Mouse (Mus musculus) heart, postnatal 0 days (tissue): ENCODE results near the gene Myoc. TPM values are rescaled to one million over a fixed set of nuclear protein-coding genes. Genes with fewer than 3 reads are reported as not detected.

Experiments
- ATAC-seq: fragments of 200-750 bp; cut with Nextera tagmentation; 2 replicates; pipeline ENCODE4 v1.8.0; 2017; ENCODE audit warnings: low read depth, moderate number of reproducible peaks, moderate library complexity; ENCODE audit not compliant: insufficient read depth
- DNase-seq: peaks from one replicate; pipeline ENCODE4 v3.0.0-alpha.2; 2016; ENCODE audit warnings: low spot score
- H3K27ac ChIP-seq: fragments of 300-500 bp; sonication (generic); 2 replicates; pipeline ENCODE4 v1.5.1; 2014; ENCODE audit warnings: low read depth, mild to moderate bottlenecking
- H3K27me3 ChIP-seq: fragments of 300-500 bp; sonication (generic); 2 replicates; pipeline ENCODE4 v1.6.1; 2014; ENCODE audit warnings: low read length, mixed read lengths; ENCODE audit not compliant: control insufficient read depth, insufficient read depth
- H3K36me3 ChIP-seq: fragments of 300-500 bp; sonication (generic); replicated peaks from 2 replicates; pipeline ENCODE4 v1.6.1; 2014; ENCODE audit warnings: low read length, mixed read lengths; ENCODE audit not compliant: control insufficient read depth, insufficient read depth
- H3K4me1 ChIP-seq: fragments of 300-500 bp; sonication (generic); 2 replicates; pipeline ENCODE4 v1.6.1; 2014; ENCODE audit warnings: antibody characterized with exemption; ENCODE audit not compliant: control insufficient read depth, insufficient read depth
- H3K4me2 ChIP-seq: fragments of 300-500 bp; sonication (generic); 2 replicates; pipeline ENCODE4 v1.6.1; 2014; ENCODE audit warnings: low read depth, mild to moderate bottlenecking, low read length, moderate library complexity
- H3K4me3 ChIP-seq: fragments of 300-500 bp; sonication (generic); 2 replicates; pipeline ENCODE4 v1.5.1; 2014; ENCODE audit warnings: low read depth, low read length
- H3K9ac ChIP-seq: fragments of 300-500 bp; sonication (generic); replicated peaks from 2 replicates; pipeline ENCODE4 v1.6.1; 2014; ENCODE audit warnings: low read depth, low read length, mixed read lengths
- H3K9me3 ChIP-seq: fragments of 300-500 bp; sonication (generic); replicated peaks from 2 replicates; pipeline ENCODE4 v1.6.1; 2016; ENCODE audit warnings: low read length; ENCODE audit not compliant: control insufficient read depth
- CTCF ChIP-seq: IDR thresholded peaks from 2 replicates; pipeline ENCODE4 v1.5.1; 2016; ENCODE audit warnings: antibody characterized with exemption, control low read depth, low read depth
- EP300 ChIP-seq: IDR thresholded peaks from 2 replicates; pipeline ENCODE4 v1.6.1; 2016; ENCODE audit warnings: antibody characterized with exemption, low read depth
- WGBS: fragments of 180-500 bp; shearing (Covaris S2); extraction: QIAGEN DNeasy Blood & Tissue Kit; methylation state at CpG from one replicate; pipeline ENCODE4 v1.1.7; 2014; 5-methylcytosine and 5-hydroxymethylcytosine counted together
- polyA plus RNA-seq: library from polyadenylated mRNA; unstranded; fragments of >200 nt; fragmentation: Nextera tagmentation; extraction: Ambion mirVana; gene quantifications from 2 replicates; pipeline ENCODE4 v1.2.1, GENCODE M21; 2015
- total RNA-seq: library from RNA; depleted of rRNA; stranded (reverse); fragments of >200 nt; gene quantifications from 2 replicates; pipeline ENCODE4 v1.2.3, GENCODE M21; 2014; ENCODE audit warnings: low replicate concordance

The Myoc gene
- total and polyA plus RNA-seq, 2 experiments from 2014 or later: 0.46 TPM; not detected in 1

GRCm38 (mm10) chr1:162638535-162638934, 420 bp upstream of the Myoc start:
- Histone ChIP-seq H3K9me3 (peaks cover 8% of the 10 kb centered on the region; the same call in 1 of the 2 replicates), H3K4me3 (no peak overlapping the region), H3K9ac (no peak overlapping the region), H3K27me3 (no peaks in the 10 kb centered on the region), H3K36me3 (no peaks in the 10 kb centered on the region), H3K4me2 (no peak overlapping the region), H3K4me1 (0 out of 2 replicates have a peak, but pooled peaks cover 4% of the 10 kb centered on the region), H3K27ac (no peak overlapping the region)
- DNase-seq: no peak
- ATAC-seq: no peak
- no peak for TF ChIP-seq EP300
- no peak for TF ChIP-seq CTCF
- WGBS: 87% methylated on average over 4 of the region's 4 CpGs

- H3K36me3 ChIP-seq: no peaks in the 10 kb centered on the region
- WGBS: 88% methylated on average over 1 of the region's 1 CpGs
- H3K4me3 ChIP-seq: no peak overlapping the region
- no peak for DNase-seq
- no peak for ATAC-seq
- H3K27me3 ChIP-seq: no peaks in the 10 kb centered on the region
- no peak overlapping the region for H3K27ac ChIP-seq
- no peak overlapping the region for H3K9ac ChIP-seq
- 0 out of 2 replicates have a peak, but pooled peaks cover 4% of the 10 kb centered on the region for H3K4me1 ChIP-seq
- no peak overlapping the region for H3K4me2 ChIP-seq
- no peak for TF ChIP-seq CTCF
- TF ChIP-seq EP300: no peak
- no peaks in the 10 kb centered on the region for H3K9me3 ChIP-seq
Measured at GRCm38 (mm10) chr1:162639861-162640260, 906 bp downstream of the Myoc start.

GRCm38 (mm10) chr1:162642591-162642990, 3.6 kb downstream of the Myoc start:
- 0 out of 2 replicates have a peak, but pooled peaks have one; percentile 8 for ATAC-seq
- Histone ChIP-seq H3K27me3 (no peaks in the 10 kb centered on the region), H3K36me3 (no peaks in the 10 kb centered on the region), H3K27ac (no peak overlapping the region), H3K9me3 (no peaks in the 10 kb centered on the region), H3K4me2 (no peak overlapping the region), H3K4me1 (0 out of 2 replicates have a peak, but pooled peaks cover under 1% of the 10 kb centered on the region), H3K4me3 (no peak overlapping the region), H3K9ac (no peak overlapping the region)
- WGBS: 79% methylated on average over 3 of the region's 3 CpGs
- no peak for DNase-seq
- TF ChIP-seq EP300 (no peak), CTCF (no peak)

GRCm38 (mm10) chr1:162643752-162644151, 4.8 kb downstream of the Myoc start:
- 28% methylated on average over 4 of the region's 4 CpGs for WGBS
- no peak; the same call in 1 of the 2 replicates for ATAC-seq
- H3K27me3 ChIP-seq: no peaks in the 10 kb centered on the region
- no peaks in the 10 kb centered on the region for H3K9me3 ChIP-seq
- H3K9ac ChIP-seq: no peak overlapping the region
- DNase-seq: no peak
- no peak overlapping the region for H3K27ac ChIP-seq
- TF ChIP-seq EP300 (no peak), CTCF (no peak)
- no peaks in the 10 kb centered on the region for H3K36me3 ChIP-seq
- no peak overlapping the region for H3K4me2 ChIP-seq
- H3K4me3 ChIP-seq: no peak overlapping the region
- H3K4me1 ChIP-seq: no peaks in the 10 kb centered on the region

- Histone ChIP-seq H3K4me2 (no peak overlapping the region), H3K36me3 (no peaks in the 10 kb centered on the region), H3K4me3 (no peak overlapping the region), H3K9me3 (no peaks in the 10 kb centered on the region), H3K9ac (no peak overlapping the region), H3K27ac (no peak overlapping the region), H3K4me1 (no peaks in the 10 kb centered on the region), H3K27me3 (no peaks in the 10 kb centered on the region)
- WGBS: 77% methylated on average over 10 of the region's 10 CpGs
- DNase-seq: no peak
- TF ChIP-seq CTCF: no peak; the same call in 1 of the 2 replicates
- no peak for TF ChIP-seq EP300
- no peak for ATAC-seq
Measured at GRCm38 (mm10) chr1:162646083-162646686, 7.2 kb downstream of the Myoc start.

- 84% methylated on average over 14 of the region's 14 CpGs for WGBS
- TF ChIP-seq EP300: no peak
- no peak for TF ChIP-seq CTCF
- Histone ChIP-seq H3K4me1 (no peaks in the 10 kb centered on the region), H3K36me3 (no peaks in the 10 kb centered on the region), H3K27ac (no peak overlapping the region), H3K27me3 (no peaks in the 10 kb centered on the region), H3K4me2 (no peak overlapping the region), H3K9me3 (no peaks in the 10 kb centered on the region), H3K9ac (no peak overlapping the region), H3K4me3 (no peak overlapping the region)
- ATAC-seq (no peak), DNase-seq (no peak)
Measured at GRCm38 (mm10) chr1:162648416-162648815, 9.5 kb downstream of the Myoc start.
